Mouse (Mus musculus) common myeloid progenitor, adult 5-6 weeks (primary cell): ENCODE data around the gene Ptpro. TPM values are rescaled to one million over a fixed set of nuclear protein-coding genes. Genes with fewer than 3 reads are reported as not detected.

Experiments
- ATAC-seq: replicated peaks from 2 replicates; pipeline ENCODE4 v1.8.0; 2016; ENCODE audit warnings: low read depth, mild to moderate bottlenecking, moderate TSS enrichment, inconsistent platforms; ENCODE audit not compliant: poor library complexity, severe bottlenecking
- total RNA-seq: library from RNA; stranded (forward); fragments of 200-1000, 187-1606 nt; gene quantifications from 2 replicates; pipeline ENCODE4 v1.2.3, GENCODE M21; 2017

Ptpro gene
- total RNA-seq, 1 experiment from 2014 or later: 3.6 TPM

DNA sequence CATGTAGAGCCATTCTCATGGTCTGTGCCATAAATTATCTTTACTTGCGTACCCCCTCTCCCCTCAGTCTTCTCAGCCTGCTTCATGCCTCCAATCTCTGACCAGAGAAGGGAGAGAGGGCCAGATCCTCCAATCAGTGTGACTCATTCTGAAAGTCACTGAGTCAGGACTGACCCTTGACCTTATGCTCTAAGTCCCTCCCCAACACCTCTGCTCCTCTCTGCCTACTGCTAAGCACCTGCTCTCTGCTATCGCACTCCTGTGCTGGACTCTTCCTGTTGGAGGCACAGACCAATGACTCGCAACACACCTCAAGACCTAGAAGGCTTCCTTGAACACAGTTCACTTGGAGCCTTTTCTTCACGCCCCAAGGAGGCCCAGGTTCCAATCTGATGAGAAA, 240.5 kb downstream of the Ptpro start:
- ATAC-seq: no peak

DNA sequence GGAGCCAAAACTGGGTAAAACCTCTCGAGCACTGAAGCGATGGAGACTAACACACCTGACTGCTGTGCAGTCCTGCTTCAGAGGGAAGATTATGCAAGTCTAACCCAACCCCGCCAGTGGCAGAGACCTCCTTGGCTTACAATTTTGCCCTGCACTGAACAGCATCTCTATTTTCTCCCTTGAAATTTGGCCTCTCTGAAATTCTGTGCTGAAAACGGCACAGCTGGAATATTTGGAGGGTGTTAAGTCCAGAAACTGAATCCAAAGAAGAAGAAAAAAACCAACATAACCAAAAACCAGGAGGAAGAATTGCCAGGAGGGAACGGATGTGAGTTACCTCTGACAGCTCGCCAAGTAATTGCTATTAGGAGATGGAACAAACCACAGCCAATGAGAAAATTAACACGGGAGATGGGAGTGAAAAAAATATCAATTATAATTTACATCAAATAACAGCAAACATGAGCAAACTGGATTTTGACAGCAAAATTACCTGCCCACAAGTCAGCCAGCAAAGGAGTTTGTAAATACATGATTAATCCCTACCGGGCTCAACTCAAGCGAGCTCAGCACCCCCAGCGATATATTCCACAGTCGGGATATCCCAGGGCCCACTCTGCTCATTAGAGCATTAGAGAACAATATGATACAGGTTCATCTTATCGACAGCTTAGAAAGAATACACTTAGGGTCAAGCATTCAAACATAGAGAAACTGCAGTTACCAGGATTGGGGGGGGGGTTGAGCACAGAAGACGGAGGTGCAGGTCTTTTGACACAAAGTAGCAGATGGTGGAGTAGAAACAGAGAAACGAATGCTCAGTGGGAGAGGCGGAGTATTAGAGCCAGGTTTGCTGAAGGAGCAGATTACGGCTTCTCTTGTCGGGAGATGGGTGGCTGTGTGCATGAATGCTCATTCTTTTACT, 241.4 kb downstream of the Ptpro start:
- ATAC-seq: no peak

DNA sequence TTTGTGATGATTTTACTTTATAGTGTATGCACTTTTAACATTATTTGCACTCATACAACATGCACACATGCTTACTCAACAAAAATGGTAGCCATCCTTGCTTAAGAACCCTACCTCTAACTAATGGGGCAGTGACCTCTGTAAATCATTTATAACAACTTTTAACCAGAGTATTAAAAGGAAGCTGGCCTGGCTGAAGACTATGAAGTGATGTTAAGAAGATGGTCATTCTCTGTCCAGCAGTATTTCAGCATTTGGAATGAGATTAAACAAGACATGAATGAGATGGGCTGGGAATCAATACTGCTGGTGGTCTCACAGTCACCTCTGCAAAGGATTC, 242.0 kb downstream of the Ptpro start:
- ATAC-seq: no peak

DNA sequence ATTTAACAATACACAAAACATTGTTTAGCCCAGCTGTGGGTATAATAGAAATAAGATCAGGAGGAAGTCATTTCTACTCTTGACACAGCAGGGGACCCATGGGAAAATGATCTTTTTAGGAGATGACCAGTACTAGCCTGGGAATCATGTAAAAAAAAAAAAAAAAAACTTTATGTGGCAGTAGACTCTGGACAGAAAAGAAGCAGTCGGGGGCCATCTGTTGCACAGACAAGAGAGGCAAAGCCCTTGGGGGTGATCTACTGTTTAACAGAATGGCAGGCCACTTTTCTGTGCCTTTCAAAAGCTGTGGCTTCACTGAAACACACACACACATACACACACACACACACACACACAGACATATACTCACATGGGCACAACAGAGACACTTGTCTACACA, 242.7 kb downstream of the Ptpro start:
- ATAC-seq: no peak

DNA sequence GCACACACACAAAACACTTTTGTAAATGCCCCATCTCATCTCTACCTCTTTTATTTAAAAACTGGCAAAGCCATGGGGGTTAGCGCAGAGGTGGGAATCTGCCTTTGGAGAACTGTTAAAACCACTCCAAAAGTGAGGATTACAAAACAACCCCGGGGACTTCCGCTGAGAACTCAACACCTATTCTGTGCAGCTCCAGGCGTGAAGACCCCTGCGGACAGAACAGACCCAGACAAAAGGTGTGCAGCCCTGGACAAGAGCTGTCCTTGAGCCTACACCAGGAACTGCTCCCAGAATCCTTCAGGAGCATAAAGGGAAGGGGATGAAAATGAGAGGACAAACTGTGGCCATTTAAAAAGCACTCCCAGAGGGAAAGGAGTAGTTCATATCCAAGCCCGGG, 243.1 kb downstream of the Ptpro start:
- no peak for ATAC-seq

DNA sequence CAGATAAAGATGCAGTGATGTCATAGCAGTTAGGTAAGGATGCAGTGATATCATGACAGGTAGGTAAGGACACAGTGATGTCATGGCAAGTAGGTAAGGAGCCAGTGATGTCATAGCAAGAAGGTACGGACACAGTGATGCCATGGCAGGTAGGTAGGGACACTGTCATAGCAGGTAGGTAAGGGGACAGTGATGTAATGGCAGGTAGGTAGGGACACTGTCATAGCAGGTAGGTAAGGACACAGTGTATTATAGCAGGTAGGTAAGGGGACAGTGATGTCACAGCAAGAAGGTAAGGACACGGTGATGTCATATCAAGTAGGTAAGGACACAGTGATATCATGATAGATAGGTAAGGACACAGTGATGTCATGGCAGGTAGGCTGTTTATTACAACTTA, 244.4 kb downstream of the Ptpro start:
- no peak for ATAC-seq

DNA sequence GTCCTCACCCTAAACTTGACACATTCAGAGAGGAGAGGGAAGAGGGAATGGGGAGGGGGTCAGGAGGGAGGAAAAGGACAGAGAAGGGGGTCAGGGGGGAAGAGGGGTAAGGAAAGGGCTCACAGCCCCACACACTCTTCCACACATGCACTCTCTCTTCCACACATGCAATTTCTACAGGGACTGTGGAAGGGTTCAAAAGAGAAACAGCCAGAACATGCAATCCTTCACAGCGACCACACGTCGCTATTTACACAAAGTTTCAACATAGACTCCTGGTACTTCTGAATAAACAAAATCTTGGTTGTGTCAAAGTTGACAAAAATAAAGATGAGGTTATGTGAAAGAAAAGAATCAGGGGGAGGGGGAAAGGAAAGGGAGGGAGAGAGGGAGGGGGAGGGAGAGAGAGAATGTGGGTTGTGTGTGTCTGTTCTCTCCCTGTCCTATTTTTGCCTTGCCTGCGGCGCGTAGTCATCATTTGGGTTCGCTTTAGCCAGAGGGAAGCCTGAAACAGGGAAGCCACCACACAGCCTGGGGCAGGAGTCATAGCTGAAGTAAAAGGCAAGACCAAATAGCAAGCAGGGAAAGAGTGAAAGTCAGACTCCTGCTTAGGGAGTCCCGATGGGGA, 245.2 kb downstream of the Ptpro start:
- ATAC-seq: no peak

DNA sequence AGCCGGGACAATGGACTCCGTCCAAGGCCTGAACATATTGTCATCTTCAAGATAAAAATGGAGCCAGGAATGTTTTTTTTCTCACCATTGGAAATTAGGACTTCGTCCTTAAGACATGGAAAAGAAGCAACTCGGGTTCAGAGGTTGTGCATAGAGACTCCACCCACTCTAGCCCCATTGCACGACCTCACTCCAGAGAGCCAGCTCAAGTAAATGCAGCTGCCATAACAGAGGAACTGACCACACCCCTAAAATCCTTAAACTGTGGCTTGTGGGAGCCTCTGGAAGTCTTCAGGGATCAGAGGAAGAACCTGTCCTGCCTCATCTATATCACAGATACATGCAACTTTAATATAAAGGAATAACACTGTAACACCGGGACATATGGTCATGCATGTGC, 246.7 kb downstream of the Ptpro start:
- no peak for ATAC-seq

DNA sequence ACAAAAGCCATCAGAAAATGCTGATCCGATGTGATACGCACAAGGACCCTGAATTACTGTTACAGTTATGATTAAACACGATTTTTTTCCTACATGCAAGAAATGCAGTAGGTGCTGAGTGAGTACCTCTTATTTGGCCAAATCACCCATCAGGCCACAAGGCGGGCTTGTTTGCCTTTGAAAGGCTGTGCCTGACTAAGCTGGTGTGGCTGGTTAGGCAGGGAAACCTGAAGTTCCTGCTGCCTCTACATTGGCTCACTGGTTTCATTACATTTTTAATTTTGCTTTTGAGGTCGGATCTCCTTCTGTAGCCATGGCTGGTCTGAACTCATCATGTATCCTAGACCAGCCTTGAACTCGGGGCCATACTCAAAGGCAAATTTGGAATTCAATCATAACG, 250.9 kb downstream of the Ptpro start:
- no peak for ATAC-seq

DNA sequence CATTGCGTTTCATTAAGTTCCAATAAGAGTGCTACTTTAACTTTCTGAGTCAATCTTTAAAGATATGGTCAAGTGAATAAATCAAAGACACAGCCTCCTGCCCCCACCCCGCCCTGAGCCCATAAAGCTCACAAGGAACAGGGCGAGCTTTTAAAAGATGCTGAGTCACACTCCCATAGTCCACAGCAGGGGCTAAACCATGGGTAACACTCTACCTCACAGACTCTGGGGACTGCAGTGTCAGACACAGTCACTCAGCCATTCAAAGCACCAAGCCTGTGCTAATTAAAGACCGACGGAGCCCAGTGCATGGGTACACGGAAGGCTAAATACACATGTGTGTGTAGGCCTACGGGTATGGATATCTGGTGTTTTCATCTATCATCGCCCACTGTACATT, 251.3 kb downstream of the Ptpro start:
- ATAC-seq: peak; percentile 55

DNA sequence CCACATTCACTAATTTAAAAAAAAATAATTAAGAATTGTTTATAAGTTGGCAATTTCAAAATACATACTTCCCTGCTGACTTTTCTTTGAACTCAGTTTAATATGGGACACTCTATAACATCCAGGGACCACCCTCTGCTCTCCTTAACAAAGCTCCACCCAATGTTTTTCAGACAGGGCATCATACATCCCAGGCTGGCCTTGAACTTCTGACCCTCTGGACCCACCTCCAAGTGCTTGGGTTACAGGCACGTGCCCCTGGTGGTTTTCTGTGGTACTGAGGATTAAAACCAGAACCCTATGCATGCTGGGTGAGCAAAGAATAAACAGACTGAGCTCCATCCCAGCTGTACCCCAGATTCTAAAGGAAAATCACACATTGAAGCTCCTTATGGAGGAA, 251.9 kb downstream of the Ptpro start:
- no peak for ATAC-seq

DNA sequence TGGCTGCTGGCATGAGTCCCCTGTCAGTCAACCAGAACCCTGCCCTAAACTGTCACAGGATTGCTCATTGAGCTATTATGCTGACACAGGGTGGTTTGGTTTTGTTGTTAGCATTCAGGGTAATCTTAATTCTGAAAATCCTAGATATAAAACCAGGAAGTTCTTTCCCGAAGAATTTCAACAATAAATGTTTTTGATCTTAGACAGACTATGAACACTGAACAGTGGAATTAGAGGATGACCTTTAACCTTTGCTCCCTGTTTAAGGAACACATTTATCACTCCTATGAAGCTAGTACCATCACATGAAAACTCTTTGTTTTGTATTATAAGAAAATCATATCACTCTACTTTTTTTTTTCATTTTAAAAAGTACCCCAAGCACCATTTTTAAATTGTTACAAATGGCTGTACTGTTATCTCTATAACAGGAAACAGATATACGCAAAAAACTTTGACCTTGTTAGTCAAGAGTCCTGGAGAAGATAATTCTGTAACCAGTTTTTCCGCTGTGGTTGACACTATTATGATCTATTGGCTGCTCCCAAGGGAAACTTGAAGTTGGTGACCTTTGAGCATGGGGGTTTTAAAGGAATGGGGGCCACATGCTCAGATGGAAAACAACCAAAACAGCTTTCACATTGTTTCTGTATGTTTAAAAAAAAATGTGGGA, 253.6 kb downstream of the Ptpro start:
- peak; percentile 49 for ATAC-seq

DNA sequence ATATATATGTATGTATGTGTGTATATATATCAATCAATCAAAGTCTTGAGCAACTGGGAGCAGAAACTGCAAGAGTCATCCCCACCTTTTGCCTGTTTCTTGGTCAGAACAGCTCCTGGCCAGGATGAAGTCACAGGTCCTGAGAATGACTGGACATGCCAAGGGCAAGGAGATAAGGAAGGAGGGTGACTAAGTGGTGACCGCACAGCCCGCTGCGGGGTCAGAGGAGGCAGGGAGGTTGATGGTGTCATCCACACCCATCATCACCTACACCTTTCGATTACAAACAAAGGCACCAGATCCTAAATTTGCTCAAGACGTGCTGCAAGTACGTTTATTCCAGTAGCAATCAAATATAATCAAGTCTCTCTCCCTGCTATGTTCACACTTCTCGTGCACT, 254.4 kb downstream of the Ptpro start:
- no peak for ATAC-seq

DNA sequence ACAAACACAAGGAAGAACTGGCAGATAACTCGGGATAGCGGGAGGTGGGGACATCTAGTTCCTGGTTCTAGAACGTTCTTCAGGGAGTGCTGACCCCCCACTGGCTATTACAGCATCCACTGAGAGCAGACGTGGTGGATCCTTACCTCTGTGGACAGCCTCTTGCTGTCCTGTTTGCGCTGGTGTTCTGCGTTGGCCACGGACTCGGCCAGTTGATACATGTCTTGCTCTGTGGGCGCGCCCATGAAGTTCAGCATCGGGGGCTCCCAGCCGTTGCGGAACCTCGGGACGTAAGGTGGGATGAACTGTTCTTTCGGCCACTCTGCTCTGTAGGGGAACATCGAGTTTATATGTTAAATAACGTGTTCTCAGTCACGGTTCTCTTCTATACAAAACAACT, 256.8 kb downstream of the Ptpro start:
- no peak for ATAC-seq

DNA sequence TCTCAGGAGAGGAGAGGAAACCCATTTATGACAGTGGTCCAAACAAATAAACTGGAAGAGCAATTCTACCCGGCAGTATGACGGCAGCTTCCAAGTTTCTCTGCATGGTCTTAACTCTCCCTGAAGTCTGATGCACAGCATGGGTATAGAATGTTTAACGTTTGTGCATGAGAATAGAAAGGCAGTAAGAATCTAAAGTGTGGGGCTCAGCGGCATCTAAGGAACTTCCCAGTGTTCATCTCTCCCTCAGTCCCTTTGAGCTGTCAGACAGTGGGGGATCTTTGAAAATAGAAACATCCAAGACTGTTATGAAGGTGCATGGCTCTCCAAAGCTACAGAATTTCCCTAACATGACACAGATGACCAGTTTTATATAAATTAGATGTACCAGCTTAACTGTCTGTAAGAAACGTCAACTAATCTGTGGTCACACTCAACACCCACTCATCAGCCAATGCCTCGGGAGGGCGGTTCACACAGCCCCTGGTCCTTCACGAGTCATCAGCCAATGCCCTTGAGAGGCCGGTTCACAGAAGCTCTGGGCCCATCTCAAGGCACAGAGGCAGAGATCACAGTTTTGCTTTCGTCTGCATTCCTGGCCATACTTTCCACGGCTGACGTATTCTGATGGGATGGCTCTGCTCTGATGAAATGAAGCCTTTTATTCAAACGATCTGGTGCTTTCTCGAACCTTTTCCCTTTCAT, 257.4 kb downstream of the Ptpro start:
- no peak for ATAC-seq

DNA sequence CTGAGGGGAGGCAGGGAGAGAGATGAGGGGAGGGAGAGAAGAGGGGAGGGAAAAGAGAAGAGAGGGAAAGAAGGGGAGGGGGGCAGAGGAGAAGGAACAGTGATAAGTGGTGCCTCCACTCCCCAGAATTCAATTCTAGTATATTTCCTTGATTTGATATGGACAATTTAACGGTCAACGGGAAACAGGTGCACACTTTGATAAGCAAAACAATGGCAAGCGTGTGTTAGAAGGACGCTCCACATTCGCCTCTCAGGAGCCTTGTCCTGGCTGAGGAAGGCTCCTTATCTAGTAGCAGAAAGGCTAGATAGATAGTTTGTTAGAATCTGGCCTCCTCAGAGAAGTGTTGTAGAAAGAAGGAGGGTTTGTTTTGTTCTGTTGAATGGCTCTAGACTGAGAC, 260.6 kb downstream of the Ptpro start:
- peak; percentile 69 for ATAC-seq

Other genes starting within 250 kb of the Ptpro start
- not detected in 2 replicates for gene Rerg, start 81.8 kb upstream of the Ptpro start, total RNA-seq